Mouse (Mus musculus) neural tube, embryonic 13.5 days (tissue): Measurements from ENCODE around the gene Kcne3. TPM values are rescaled to one million over a fixed set of nuclear protein-coding genes. Genes with fewer than 3 reads are reported as not detected.

ENCODE experiments used
- ATAC-seq: fragments of 200-750 bp; cut with Nextera tagmentation; 2 replicates; pipeline ENCODE4 v1.8.0; 2017; ENCODE audit warnings: low read depth, mild to moderate bottlenecking, moderate TSS enrichment, moderate library complexity
- H3K27ac ChIP-seq: fragments of 300-500 bp; sonication (generic); replicated peaks from 2 replicates; pipeline ENCODE4 v1.5.1; 2015; ENCODE audit warnings: moderate library complexity, mild to moderate bottlenecking, inconsistent platforms
- H3K27me3 ChIP-seq: fragments of 300-500 bp; sonication (generic); 2 replicates; pipeline ENCODE4 v1.6.1; 2015; ENCODE audit warnings: mild to moderate bottlenecking, inconsistent platforms
- H3K36me3 ChIP-seq: fragments of 300-500 bp; sonication (generic); 2 replicates; pipeline ENCODE4 v1.6.1; 2015; ENCODE audit warnings: mild to moderate bottlenecking, inconsistent platforms
- H3K4me1 ChIP-seq: fragments of 300-500 bp; sonication (generic); replicated peaks from 2 replicates; pipeline ENCODE4 v1.6.1; 2015; ENCODE audit warnings: inconsistent platforms
- H3K4me2 ChIP-seq: fragments of 300-500 bp; sonication (generic); 2 replicates; pipeline ENCODE4 v1.6.1; 2015; ENCODE audit warnings: inconsistent platforms, mild to moderate bottlenecking, moderate library complexity
- H3K4me3 ChIP-seq: fragments of 300-500 bp; sonication (generic); 2 replicates; pipeline ENCODE4 v1.5.1; 2015; ENCODE audit warnings: mild to moderate bottlenecking, inconsistent platforms
- H3K9ac ChIP-seq: fragments of 300-500 bp; sonication (generic); 2 replicates; pipeline ENCODE4 v1.6.1; 2015; ENCODE audit warnings: moderate library complexity, mild to moderate bottlenecking, inconsistent platforms
- H3K9me3 ChIP-seq: fragments of 300-500 bp; sonication (generic); 2 replicates; pipeline ENCODE4 v1.6.1; 2016; ENCODE audit warnings: inconsistent platforms
- WGBS: fragments of 180-500 bp; shearing (Covaris S2); methylation state at CpG from one replicate; pipeline ENCODE4 v1.1.7; 2015; 5-methylcytosine and 5-hydroxymethylcytosine counted together
- polyA plus RNA-seq: library from polyadenylated mRNA; unstranded; fragments of >200 nt; fragmentation: Nextera tagmentation; extraction: Ambion mirVana; gene quantifications from 2 replicates; pipeline ENCODE4 v1.2.1, GENCODE M21; 2015

Kcne3 gene
- polyA plus RNA-seq, 1 experiment from 2014 or later, result 0.39 TPM

DNA sequence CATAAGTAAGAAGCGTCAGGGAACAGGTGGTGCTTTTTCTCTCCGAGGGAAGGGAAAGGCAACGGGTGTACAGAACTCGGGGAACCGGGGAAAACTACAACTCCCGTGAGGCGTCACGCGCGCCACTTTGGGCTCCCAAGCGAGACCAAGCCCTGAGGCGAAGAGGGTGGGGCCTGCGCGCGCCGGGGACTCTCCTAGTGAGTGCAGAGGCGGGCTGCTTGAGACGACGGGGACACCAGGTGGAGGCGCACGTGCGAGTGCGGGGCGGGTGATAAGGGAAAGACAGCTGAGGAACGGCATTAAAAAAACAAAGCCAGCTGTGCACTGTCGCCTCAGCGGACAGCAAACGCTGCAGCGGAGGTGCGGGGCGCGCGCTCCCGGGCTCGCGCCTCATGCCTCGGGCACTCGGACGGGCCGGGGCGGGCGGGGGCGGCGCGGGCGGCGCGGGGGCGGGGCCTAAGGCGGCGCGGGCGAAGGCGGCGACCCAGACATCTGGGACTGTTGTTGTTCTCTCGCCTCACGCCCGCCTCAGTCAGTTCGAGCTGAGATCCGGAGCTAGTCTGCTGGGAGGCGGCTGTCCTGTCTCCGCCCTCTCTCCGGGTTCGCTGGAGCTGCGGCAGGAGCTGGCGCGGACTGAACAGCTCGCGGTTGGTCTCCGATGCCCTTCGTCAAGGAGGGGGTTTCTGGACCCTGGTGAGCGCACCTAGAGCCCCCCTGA lies 51.0 kb downstream of the Kcne3 start, which contains the start of gene Pgm2l1:
TSS of gene Pgm2l1 (plus strand) at position 237 of the 718 bp plus-strand sequence.
- peaks cover 26% of the 10 kb centered on the region for H3K4me1 ChIP-seq
- peak within 1 kb of the TSS; percentile 76 for H3K4me3 ChIP-seq
- H3K27ac ChIP-seq, result peak within 1 kb of the TSS; percentile 95
- H3K27me3 ChIP-seq, result no peaks in the 10 kb centered on the region
- peak within 1 kb of the TSS; percentile 92 for H3K9ac ChIP-seq
- H3K36me3 ChIP-seq, result no peaks in the 10 kb centered on the region
- peak within 1 kb of the TSS; percentile 82 for H3K4me2 ChIP-seq
- H3K9me3 ChIP-seq, result no peaks in the 10 kb centered on the region
- under 1% methylated on average over 71 of the region's 72 CpGs for WGBS
- ATAC-seq, result peak; percentile 97

DNA sequence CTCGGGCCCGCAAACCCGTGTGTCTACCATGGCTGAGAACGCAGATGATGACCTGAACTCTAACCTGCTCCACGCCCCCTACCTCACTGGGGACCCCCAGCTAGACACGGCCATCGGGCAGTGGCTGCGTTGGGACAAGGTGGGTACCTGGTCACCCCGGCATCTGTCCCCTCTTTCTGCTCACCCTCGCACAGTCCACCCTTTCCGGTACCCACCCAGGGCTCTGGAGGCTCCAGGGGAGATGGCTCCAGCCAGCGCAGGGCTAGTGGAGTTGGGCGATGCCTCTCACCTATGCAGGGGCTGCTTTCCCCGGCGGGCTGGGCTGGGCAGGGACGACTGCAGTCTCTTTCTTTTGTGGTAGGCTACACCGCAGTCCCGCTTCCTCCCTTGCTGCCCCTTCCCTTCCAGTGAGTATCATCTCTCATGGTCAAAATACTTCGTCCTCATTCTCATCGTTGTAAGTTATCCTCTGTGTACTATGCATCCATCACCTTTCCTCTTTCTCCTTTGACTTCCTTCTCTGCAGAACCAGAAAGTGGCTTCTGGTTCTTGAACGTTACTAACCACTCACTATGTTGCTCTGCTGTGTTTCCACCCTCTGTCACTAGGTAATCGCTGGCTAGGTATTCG lies 51.7 kb downstream of the Kcne3 start:
- peaks cover 26% of the 10 kb centered on the region for H3K4me1 ChIP-seq
- H3K9ac ChIP-seq, result peak overlapping the region; percentile 92
- no peaks in the 10 kb centered on the region for H3K27me3 ChIP-seq
- H3K4me2 ChIP-seq, result peak overlapping the region; percentile 82
- no peaks in the 10 kb centered on the region for H3K36me3 ChIP-seq
- H3K9me3 ChIP-seq, result no peaks in the 10 kb centered on the region
- peak overlapping the region; percentile 76 for H3K4me3 ChIP-seq
- peak; percentile 72 for ATAC-seq
- H3K27ac ChIP-seq, result peak overlapping the region; percentile 95
- WGBS, result under 1% methylated on average over 22 of the region's 23 CpGs

DNA sequence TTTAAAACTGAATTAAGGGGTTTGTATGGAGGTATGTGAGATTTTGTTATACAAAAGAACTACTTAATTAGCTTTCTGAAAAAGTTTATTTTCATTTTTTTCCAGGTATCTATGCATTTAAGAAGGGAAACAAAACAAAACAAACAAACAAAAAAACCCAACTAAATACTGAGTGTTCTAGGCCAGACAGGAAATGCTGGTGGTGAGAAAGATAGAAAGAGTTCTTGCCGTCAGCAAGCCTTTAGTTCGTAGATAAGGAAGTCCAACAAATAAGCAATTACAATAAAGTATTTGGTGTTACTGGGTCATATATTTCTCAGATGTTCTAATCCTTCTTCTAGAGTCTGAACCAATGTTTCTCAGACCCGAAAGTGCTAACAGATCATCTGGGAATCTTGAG lies 52.7 kb downstream of the Kcne3 start:
- Histone ChIP-seq H3K36me3 (no peaks in the 10 kb centered on the region), H3K4me2 (peak overlapping the region; percentile 82), H3K27me3 (no peaks in the 10 kb centered on the region), H3K4me1 (peaks cover 27% of the 10 kb centered on the region), H3K9me3 (no peaks in the 10 kb centered on the region), H3K4me3 (peak overlapping the region; percentile 76), H3K9ac (peak overlapping the region; percentile 92), H3K27ac (no peak overlapping the region)
- no peak for ATAC-seq
- 68% methylated on average over 3 of the region's 3 CpGs for WGBS

DNA sequence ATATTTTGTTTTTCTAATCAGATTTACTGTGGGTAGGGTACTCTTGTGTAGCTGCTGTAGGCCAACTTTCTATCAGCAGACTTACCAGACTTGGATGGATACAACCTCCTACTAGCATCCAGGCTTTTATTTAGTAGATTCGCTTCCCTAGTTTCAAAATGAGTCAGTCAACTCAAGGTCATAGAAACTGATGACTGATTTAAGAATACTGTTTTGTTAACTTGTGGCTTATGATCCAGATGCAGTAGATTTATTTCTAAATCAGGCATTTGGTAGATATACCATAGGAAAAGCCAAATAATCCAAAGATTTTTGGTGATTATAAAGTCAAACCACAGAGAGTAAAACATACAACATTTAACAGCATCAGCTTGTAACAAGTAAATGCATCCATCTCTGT lies 54.3 kb downstream of the Kcne3 start:
- no peaks in the 10 kb centered on the region for H3K27me3 ChIP-seq
- WGBS, result 95% methylated on average over 1 of the region's 1 CpGs
- H3K4me3 ChIP-seq, result no peak overlapping the region
- no peak for ATAC-seq
- H3K36me3 ChIP-seq, result no peaks in the 10 kb centered on the region
- no peaks in the 10 kb centered on the region for H3K9me3 ChIP-seq
- peaks cover 33% of the 10 kb centered on the region for H3K4me1 ChIP-seq
- no peak overlapping the region for H3K27ac ChIP-seq
- H3K9ac ChIP-seq, result no peak overlapping the region
- H3K4me2 ChIP-seq, result peak overlapping the region; percentile 18; the same call in 1 of the 2 replicates

DNA sequence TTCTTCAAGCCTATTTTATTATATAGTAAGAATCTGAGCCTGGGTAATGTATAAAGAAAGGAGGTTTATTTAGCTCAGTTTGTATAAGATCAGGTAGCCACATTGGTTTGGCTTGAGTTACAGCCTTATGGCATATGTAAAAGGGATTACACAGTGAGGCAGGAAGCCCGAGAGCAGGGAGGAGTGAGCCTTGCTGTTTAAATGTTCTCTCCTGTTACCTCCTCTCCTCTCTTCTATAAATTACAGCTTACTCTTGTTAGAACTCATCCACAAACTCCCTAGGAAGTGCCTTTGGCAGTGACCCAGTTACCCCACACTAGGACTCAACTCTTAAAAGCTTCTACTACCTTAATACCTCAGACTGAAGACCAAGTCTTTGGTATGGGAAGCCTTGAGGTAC lies 55.4 kb downstream of the Kcne3 start:
- H3K4me1 ChIP-seq, result peaks cover 33% of the 10 kb centered on the region
- 30% methylated on average over 1 of the region's 1 CpGs for WGBS
- H3K27me3 ChIP-seq, result no peaks in the 10 kb centered on the region
- no peak overlapping the region for H3K27ac ChIP-seq
- H3K4me2 ChIP-seq, result no peak overlapping the region
- no peak overlapping the region for H3K4me3 ChIP-seq
- no peaks in the 10 kb centered on the region for H3K36me3 ChIP-seq
- no peak overlapping the region for H3K9ac ChIP-seq
- no peak for ATAC-seq
- no peaks in the 10 kb centered on the region for H3K9me3 ChIP-seq

DNA sequence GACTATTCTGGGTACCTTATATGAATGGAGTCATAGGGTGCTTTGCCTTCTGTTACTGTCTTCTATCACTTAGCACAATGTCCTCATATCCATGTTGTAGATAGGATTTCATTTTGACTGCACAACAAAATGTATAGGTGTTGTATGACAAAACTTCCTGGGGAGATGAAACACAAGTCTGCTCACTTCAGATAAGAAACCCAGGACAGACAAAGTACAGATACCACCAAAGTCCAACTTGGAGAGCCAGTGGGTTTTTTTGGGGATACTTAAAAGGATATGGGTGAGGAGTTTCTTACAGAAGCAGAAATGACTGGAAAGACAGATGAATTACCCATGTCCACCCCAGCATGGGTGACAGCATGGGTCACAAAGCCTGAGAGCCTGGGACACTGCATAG lies 57.4 kb downstream of the Kcne3 start:
- no peak overlapping the region for H3K27ac ChIP-seq
- no peak overlapping the region for H3K9ac ChIP-seq
- H3K4me2 ChIP-seq, result no peak overlapping the region
- H3K4me1 ChIP-seq, result peaks cover 28% of the 10 kb centered on the region
- H3K9me3 ChIP-seq, result no peaks in the 10 kb centered on the region
- H3K4me3 ChIP-seq, result no peak overlapping the region
- no peaks in the 10 kb centered on the region for H3K27me3 ChIP-seq
- ATAC-seq, result no peak
- H3K36me3 ChIP-seq, result no peaks in the 10 kb centered on the region

Other genes with a start within 250 kb of the Kcne3 start
- 4.5 and 4.8 TPM in 2 replicates for gene Rnf169, start 196.1 kb upstream of the Kcne3 start, polyA plus RNA-seq
- gene Chrdl2, start 170.3 kb upstream of the Kcne3 start, polyA plus RNA-seq, result 0.25 TPM in 1 of 2 replicates, not detected in the other
- 35.3 and 38.8 TPM in 2 replicates for gene Pold3, start 54.9 kb upstream of the Kcne3 start, polyA plus RNA-seq
- 16.9 and 19.5 TPM in 2 replicates for gene Lipt2, start 17.2 kb upstream of the Kcne3 start, polyA plus RNA-seq
- 19.7 and 20.5 TPM in 2 replicates for gene Pgm2l1, start 50.9 kb downstream of the Kcne3 start, polyA plus RNA-seq
- 10.4 and 11.4 TPM in 2 replicates for gene P4ha3, start 109.0 kb downstream of the Kcne3 start, polyA plus RNA-seq
- 21.2 and 22.4 TPM in 2 replicates for gene C2cd3, start 195.7 kb downstream of the Kcne3 start, polyA plus RNA-seq
- gene Ppme1, start 195.8 kb downstream of the Kcne3 start, polyA plus RNA-seq, result 140 and 142 TPM in 2 replicates